Mouse (Mus musculus) retina, postnatal 7 days (tissue): Measurements from ENCODE around the gene Fbxo39.
"Not testable (repeated sequence)": the region's sequence is repeated elsewhere in the genome, so short reads cannot be mapped to it uniquely, and the experiment has no call there.

Experiments
- DNase-seq: peaks from one replicate; pipeline ENCODE4 v3.0.0-alpha.2; 2012; ENCODE audit warnings: low read depth, low spot score

Fbxo39 gene

GRCm38 (mm10) chr11:72311355-72312001 is 2.8 kb upstream of the Fbxo39 start:
- DNase-seq, result no peak

DNA sequence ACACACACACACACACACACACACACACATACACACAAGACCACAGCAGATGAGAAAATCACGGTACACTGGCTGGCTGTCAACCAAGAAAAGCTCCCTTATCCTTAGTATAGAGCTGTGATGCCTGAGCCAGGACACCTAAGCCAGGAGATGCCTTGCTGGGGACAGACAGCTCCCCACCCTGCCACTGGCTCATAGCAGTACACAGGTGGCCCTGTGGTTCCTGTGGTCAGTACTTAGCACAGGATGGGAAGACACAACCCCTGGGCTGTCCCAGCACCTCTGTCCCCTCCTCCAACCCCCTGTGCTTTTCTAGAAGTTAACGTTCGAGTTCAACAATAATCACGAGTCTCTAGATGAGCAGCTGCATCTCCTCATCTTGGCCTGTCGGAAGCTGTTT is 3.8 kb downstream of the Fbxo39 start:
- DNase-seq, result no peak

DNA sequence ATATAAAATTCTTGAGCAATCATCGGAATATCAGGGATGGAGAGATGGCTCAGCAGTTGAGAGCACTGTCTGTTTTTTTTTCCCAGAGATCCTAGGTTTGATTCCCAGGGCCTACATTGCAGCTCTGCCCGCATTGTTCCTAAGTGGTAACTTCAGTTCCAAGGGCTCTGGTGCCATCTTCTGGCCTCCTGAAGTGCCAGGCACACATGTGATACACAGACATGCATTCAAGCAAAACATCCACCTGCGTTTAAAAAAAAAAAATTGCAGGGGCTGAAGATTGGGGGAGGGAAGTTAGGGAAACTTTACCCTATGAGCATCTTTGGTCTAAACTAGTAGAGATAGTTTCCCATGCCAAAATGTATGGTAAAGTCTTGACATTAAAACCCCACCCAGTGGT is 10.2 kb downstream of the Fbxo39 start:
- DNase-seq, result no peak

GRCm38 (mm10) chr11:72325701-72326100 is 11.5 kb downstream of the Fbxo39 start:
- DNase-seq, result no peak

GRCm38 (mm10) chr11:72332951-72333667 is 18.9 kb downstream of the Fbxo39 start:
- no peak for DNase-seq

DNA sequence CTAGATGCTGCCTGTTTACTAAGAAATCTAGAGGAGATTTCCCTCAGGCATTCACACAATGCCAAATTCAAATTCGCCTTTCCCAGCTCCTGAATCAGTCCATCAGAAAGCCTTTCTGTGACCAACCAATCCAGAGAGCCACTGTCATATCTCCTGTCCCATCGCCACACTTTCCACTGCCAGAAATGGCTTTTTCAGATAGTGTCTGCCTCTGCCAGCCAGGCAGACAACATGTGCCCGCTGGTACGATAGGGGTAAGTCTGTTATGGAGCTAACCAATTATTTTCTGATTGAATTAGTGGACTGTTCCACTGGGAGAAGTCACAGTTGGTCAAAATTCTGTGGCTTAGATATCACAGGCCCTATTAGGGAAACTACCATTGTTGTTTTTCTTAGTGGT is 20.4 kb downstream of the Fbxo39 start:
- no peak for DNase-seq

DNA sequence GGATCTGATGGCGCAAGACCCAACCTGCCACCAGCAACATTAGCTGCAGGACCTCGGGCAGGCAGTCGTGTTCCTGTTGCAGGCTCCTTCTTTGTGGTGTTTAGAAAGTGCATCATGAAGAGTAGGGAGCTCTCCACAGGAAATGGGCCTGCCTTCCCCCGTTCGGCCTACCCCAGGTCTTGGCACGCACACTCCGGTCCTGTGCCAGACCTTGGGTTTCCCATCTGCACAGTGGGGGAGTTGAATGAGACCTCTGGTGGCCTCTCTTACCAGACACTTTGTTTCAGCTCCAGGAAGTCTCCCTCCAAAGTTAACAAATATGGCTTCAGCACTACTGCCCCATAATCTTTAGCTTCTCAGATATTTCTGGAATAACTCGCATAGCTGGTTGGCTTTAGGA is 22.5 kb downstream of the Fbxo39 start:
- no peak for DNase-seq

DNA sequence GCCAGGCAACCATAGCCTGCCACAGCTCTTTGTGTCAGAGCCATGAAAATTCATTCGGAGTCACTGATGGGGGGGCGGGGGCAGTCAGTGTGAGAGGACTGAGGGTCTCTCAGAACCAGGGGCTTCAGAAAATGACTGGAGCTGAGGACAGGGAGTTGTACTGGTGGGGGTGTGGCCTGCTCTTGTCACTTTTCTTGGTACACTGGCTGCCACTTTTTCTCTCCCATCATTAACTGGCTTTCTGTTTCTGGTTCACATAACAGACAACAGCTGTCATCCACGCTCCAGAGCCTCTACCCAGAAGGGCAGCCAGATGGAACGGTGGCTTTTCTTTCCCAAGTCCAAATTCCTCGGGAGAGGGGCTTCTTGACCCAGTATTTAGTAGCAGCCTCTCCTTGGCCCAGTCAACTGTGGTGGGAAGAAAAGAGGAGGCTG is 24.2 kb downstream of the Fbxo39 start:
- DNase-seq, result no peak

- no peak for DNase-seq
These were observed 25.5 kb downstream of the Fbxo39 start for GRCm38 (mm10) chr11:72339716-72340115.

GRCm38 (mm10) chr11:72342549-72343237 is 28.4 kb downstream of the Fbxo39 start:
- DNase-seq, result peak; percentile 62

- DNase-seq, result not testable (repeated sequence)
These were observed 29.0 kb downstream of the Fbxo39 start for GRCm38 (mm10) chr11:72343238-72343625.

GRCm38 (mm10) chr11:72343904-72344303 is 29.7 kb downstream of the Fbxo39 start:
- peak; percentile 43 for DNase-seq

DNA sequence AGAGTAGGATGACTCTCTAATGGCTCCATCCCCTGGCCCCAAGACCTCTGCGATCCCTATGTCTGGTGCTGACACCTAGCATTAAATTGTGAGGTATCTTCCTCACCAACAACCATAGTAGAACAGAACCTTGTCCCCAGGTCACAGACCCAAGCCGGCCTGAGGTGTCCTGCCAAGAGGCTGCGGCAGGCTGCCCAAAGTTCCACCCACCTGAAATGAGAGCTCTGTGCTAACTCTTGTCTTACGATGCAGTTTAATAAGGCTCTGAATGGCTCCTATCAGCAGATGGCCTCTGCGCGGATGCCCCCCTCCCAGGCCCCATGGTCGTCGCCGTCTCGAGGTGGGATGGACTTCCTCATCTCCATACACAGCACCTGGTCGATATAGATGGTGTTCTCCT is 30.2 kb downstream of the Fbxo39 start:
- DNase-seq, result no peak

DNA sequence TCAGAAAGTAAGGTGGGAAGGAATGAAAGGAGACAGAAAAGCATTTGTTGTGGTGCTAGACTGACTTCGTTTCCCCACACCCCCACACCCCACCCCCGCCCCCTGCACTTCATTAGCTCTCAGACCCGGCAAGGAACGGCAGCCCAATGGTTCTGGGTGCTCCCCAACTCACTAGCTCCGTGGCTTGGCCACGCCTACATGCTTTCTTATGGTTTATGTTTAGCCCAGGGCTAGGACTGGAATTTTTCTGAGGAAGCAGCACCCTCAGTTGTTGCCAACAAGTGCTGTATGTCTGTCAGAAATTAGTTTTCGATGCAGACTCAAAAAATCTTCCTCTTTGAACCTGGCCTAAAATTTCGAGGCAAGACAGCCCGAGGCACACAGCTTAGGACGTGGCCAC is 34.3 kb downstream of the Fbxo39 start:
- DNase-seq, result no peak

GRCm38 (mm10) chr11:72349016-72349415 is 34.8 kb downstream of the Fbxo39 start:
- DNase-seq, result no peak

- no peak for DNase-seq
These were observed 35.4 kb downstream of the Fbxo39 start for GRCm38 (mm10) chr11:72349652-72350051.

GRCm38 (mm10) chr11:72352272-72352671 is 38.0 kb downstream of the Fbxo39 start:
- no peak for DNase-seq

DNA sequence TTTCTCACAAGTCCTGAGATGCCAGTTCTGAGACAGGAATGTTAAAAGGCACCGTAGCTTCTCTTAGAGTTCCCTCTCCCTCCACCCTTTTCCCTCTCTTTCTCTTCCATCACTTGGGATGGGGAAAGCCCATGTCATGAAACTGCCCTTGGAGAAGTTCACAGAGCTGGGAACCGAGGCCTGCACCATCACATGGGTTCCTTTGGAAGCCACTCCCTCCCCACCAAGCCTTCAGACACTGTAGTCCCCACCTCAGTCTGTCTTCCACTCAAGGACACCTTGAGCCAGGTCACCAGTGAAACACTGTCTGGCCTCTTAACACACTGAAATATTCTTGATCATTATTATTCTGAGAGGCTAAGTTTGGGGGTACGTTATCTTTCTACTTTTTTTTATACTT is 38.9 kb downstream of the Fbxo39 start:
- DNase-seq, result no peak

DNA sequence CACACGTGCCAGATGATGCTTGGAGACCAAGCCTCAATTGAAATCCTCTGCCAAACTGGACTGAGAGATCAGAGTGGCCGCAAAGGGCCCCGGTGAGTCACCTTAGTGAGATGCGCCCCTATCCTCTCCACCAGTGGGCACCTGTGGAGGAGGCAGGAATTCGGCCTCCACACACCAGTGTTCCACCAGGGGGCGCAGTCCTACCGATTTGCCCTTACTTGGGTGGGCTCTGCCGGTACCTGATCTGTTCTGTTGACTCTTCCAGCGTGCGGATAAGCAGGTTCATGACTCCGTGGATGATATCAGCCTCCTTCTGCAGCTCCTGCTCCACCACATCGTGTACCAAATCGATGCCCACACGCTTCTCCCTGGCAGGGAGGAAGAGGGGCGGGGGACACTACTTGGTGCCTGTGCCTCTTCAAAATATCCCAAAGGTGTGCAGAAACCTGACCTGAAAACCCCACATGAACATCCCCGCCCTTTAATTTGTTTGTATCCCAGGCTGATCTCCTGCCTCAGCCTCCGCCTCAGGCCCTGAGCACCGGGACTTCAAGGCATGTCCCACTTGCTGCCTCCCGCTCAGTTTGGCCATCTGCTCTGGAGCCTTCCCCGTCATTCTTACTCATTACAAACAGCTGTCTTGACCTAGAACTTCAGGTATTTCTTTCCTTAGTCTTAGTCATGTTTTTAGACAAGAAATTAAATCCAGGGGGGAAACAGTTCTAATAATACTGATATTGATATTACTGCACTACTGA is 40.9 kb downstream of the Fbxo39 start:
- peak; percentile 67 for DNase-seq

GRCm38 (mm10) chr11:72361385-72362346 is 47.4 kb downstream of the Fbxo39 start:
- DNase-seq, result peak; percentile 56

GRCm38 (mm10) chr11:72362347-72362741 is 48.1 kb downstream of the Fbxo39 start, which contains the start of gene Tekt1:
Tekt1 (minus strand) TSS chr11:72362442.
- DNase-seq, result no peak
